Mouse (Mus musculus) midbrain, embryonic 12.5 days (tissue): ENCODE data around the gene Ddx39. TPM values are rescaled to one million over a fixed set of nuclear protein-coding genes. Genes with fewer than 3 reads are reported as not detected.

Experiments
- ATAC-seq: fragments of 200-750 bp; cut with Nextera tagmentation; 2 replicates; pipeline ENCODE4 v1.8.0; 2017; ENCODE audit warnings: low read depth, moderate TSS enrichment, moderate library complexity; ENCODE audit not compliant: low FRiP score
- H3K27ac ChIP-seq: fragments of 300-500 bp; sonication (generic); replicated peaks from 2 replicates; pipeline ENCODE4 v1.5.1; 2016; ENCODE audit warnings: mild to moderate bottlenecking
- H3K27me3 ChIP-seq: fragments of 300-500 bp; sonication (generic); 2 replicates; pipeline ENCODE4 v1.6.1; 2016; ENCODE audit warnings: mild to moderate bottlenecking
- H3K36me3 ChIP-seq: fragments of 300-500 bp; sonication (generic); 2 replicates; pipeline ENCODE4 v1.6.1; 2016
- H3K4me1 ChIP-seq: fragments of 300-500 bp; sonication (generic); 2 replicates; pipeline ENCODE4 v1.6.1; 2016
- H3K4me2 ChIP-seq: fragments of 300-500 bp; sonication (generic); replicated peaks from 2 replicates; pipeline ENCODE4 v1.6.1; 2016; ENCODE audit warnings: mild to moderate bottlenecking, moderate library complexity
- H3K4me3 ChIP-seq: fragments of 300-500 bp; sonication (generic); 2 replicates; pipeline ENCODE4 v1.5.1; 2016; ENCODE audit warnings: mild to moderate bottlenecking
- H3K9ac ChIP-seq: fragments of 300-500 bp; sonication (generic); replicated peaks from 2 replicates; pipeline ENCODE4 v1.6.1; 2016; ENCODE audit warnings: mild to moderate bottlenecking, moderate library complexity
- H3K9me3 ChIP-seq: fragments of 300-500 bp; sonication (generic); 2 replicates; pipeline ENCODE4 v1.6.1; 2016; ENCODE audit warnings: mild to moderate bottlenecking
- WGBS: fragments of 180-500 bp; shearing (Covaris S2); methylation state at CpG from one replicate; pipeline ENCODE4 v1.1.7; 2016; 5-methylcytosine and 5-hydroxymethylcytosine counted together
- polyA plus RNA-seq: library from polyadenylated mRNA; unstranded; fragments of >200 nt; fragmentation: Nextera tagmentation; extraction: Ambion mirVana; gene quantifications from 2 replicates; pipeline ENCODE4 v1.2.1, GENCODE M21; 2016

Ddx39 gene
- 184 and 186 TPM in 2 replicates for polyA plus RNA-seq

GRCm38 (mm10) chr8:83715031-83715690 is at the start of gene Ddx39:
TSS of gene Ddx39 (plus strand) at chr8:83715177.
- peak within 1 kb of the TSS; percentile 83 for H3K9ac ChIP-seq
- peak within 1 kb of the TSS; percentile 92 for H3K4me3 ChIP-seq
- H3K4me2 ChIP-seq = peak within 1 kb of the TSS; percentile 97
- no peaks in the 10 kb centered on the region for H3K9me3 ChIP-seq
- ATAC-seq = peak; percentile 100
- peaks cover 18% of the 10 kb centered on the region for H3K4me1 ChIP-seq
- WGBS = under 1% methylated on average over 61 of the region's 63 CpGs
- peak within 1 kb of the TSS; percentile 89 for H3K27ac ChIP-seq
- 0 out of 2 replicates have a peak, but pooled peaks cover 5% of the 10 kb centered on the region for H3K27me3 ChIP-seq
- H3K36me3 ChIP-seq = peaks cover 13% of the 10 kb centered on the region

DNA sequence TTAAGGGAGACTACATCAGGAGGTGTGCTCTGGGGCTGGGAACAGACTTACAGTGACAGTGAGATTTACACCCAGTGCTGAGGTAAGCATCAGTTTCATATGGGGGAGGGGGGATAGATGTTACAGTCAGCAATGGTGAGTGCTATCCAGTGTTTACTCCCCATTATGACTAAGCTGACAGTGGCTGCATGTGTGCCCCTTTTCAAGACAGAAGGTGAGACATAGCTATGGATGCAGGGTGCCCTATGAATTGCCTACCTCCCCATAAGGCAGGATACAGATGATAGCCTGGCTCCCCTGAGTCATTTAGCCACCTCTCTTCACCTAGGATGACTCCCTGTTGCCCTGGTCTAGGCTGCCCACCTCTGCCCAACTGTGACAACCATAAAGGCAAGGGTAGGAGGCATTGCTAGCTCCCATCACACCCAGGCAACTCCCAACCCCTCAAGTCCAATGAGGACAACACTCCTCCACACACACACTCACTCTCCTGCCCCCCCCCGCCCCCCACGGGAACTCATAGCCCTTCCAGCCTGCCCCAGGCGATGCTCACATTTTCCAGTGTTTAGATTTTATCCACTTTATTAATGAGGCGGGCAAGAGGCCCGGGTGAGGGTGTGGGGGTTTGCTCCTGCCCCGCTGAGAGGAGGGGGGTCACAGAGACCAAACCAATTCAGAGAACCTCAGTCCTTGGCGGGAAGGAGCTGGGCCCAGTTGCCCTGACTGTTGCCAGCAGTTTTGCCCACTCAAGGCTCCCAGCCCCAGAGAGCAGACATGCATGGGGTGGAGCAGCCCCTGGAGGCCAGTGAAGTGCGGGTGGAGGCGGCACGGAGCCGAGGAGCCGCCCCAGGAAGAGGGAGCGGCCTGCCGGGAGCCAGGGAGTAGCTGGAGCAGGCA is 48.8 kb upstream of the Ddx39 start, which contains the start of gene Ptger1:
Gene Ptger1, plus strand, starts transcription at position 710 of the 897 bp plus-strand sequence.
- Histone ChIP-seq H3K27ac (no peak within 1 kb of the TSS), H3K9me3 (no peaks in the 10 kb centered on the region), H3K36me3 (peaks cover 28% of the 10 kb centered on the region), H3K9ac (no peak within 1 kb of the TSS), H3K4me1 (peaks cover 36% of the 10 kb centered on the region), H3K4me2 (no peak within 1 kb of the TSS), H3K27me3 (peaks cover 18% of the 10 kb centered on the region), H3K4me3 (no peak within 1 kb of the TSS)
- ATAC-seq = no peak
- whole genome bisulfite sequencing = 44% methylated on average over 14 of the region's 14 CpGs

DNA sequence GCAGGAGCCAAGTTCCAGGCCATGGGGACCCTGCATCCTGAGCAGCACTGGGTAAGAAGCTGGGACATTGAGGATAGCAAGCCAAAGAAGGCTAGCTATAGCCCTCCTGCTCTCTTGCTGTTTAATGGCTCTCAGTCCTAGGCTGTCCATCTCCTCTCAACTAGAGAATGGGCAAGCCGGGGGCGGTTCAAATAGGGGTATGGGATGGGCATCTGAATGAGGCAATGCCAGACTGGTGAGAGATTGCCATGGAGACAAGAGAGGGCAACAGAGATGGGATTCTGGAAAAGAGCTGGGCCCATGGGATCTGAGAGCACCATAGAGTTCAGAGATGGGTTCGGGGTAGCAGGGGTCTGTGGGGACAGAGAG is 48.1 kb upstream of the Ddx39 start:
- no peak overlapping the region for H3K27ac ChIP-seq
- peaks cover 18% of the 10 kb centered on the region for H3K27me3 ChIP-seq
- WGBS = 91% methylated on average over 3 of the region's 3 CpGs
- no peak for ATAC-seq
- H3K4me2 ChIP-seq = no peak overlapping the region
- H3K36me3 ChIP-seq = peaks cover 34% of the 10 kb centered on the region
- no peaks in the 10 kb centered on the region for H3K9me3 ChIP-seq
- H3K9ac ChIP-seq = no peak overlapping the region
- no peak overlapping the region for H3K4me3 ChIP-seq
- H3K4me1 ChIP-seq = peaks cover 30% of the 10 kb centered on the region

DNA sequence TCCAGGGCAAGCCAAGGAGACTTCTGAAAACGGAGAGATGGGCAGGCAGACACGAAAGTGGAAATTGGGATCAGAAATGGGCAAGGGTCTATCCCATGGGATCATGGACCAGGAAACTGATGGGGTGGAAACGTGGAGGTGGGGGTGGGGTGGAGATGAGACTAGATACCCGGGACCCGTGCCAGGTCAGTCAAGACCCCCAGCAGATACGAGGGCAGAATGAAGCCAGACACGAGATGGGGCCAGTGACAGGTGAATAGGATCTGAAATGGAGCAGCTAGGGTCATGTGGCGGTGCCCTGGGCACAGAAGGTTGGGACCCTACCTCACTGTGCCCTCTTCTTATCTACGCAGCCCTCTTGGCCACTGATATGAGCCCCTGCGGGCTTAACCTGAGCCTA is 47.5 kb upstream of the Ddx39 start:
- Histone ChIP-seq H3K4me3 (no peak overlapping the region; the same call in 1 of the 2 replicates), H3K9ac (no peak overlapping the region), H3K9me3 (no peaks in the 10 kb centered on the region), H3K27me3 (peaks cover 18% of the 10 kb centered on the region), H3K36me3 (peaks cover 34% of the 10 kb centered on the region), H3K4me2 (peak overlapping the region; percentile 63), H3K27ac (no peak overlapping the region), H3K4me1 (peaks cover 23% of the 10 kb centered on the region)
- 83% methylated on average over 10 of the region's 10 CpGs for WGBS
- no peak for ATAC-seq

- ATAC-seq = peak; percentile 63
- Histone ChIP-seq H3K4me1 (peaks cover 21% of the 10 kb centered on the region), H3K4me2 (peak overlapping the region; percentile 63), H3K9me3 (no peaks in the 10 kb centered on the region), H3K36me3 (peaks cover 41% of the 10 kb centered on the region), H3K9ac (peak overlapping the region; percentile 43), H3K27me3 (peaks cover 18% of the 10 kb centered on the region), H3K4me3 (peak overlapping the region; percentile 39), H3K27ac (no peak overlapping the region)
- WGBS = 22% methylated on average over 80 of the region's 80 CpGs
Observed at GRCm38 (mm10) chr8:83668010-83668916, 46.7 kb upstream of the Ddx39 start.

GRCm38 (mm10) chr8:83669013-83669412 is 46.0 kb upstream of the Ddx39 start:
- peak; percentile 13 for ATAC-seq
- peaks cover 18% of the 10 kb centered on the region for H3K27me3 ChIP-seq
- H3K36me3 ChIP-seq = peaks cover 46% of the 10 kb centered on the region
- H3K27ac ChIP-seq = no peak overlapping the region
- H3K4me3 ChIP-seq = no peak overlapping the region
- no peak overlapping the region for H3K9ac ChIP-seq
- WGBS = 76% methylated on average over 16 of the region's 16 CpGs
- no peaks in the 10 kb centered on the region for H3K9me3 ChIP-seq
- peak overlapping the region; percentile 63; the same call in 1 of the 2 replicates for H3K4me2 ChIP-seq
- peaks cover 21% of the 10 kb centered on the region for H3K4me1 ChIP-seq

DNA sequence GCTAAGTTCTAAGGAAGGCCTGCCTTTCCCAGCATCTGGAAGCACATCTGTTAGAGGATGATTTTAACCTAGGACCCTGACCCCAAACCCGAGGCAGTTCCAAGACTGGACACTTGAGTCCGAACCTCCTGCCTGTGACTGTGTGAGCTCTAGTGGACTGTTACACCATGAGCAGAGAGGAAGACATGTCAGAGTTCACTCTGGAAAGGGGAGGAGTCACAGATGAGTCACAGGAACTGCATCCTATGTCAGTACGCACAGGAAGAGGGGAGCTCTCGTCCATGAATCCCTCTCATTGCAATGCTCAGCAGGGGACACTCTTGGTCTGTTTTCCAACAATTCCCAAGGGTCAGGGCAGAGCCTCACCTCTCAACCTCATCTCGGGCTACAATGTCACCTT is 42.0 kb upstream of the Ddx39 start:
- 63% methylated on average over 5 of the region's 5 CpGs for WGBS
- Histone ChIP-seq H3K4me1 (peaks cover 6% of the 10 kb centered on the region), H3K4me2 (no peak overlapping the region), H3K4me3 (no peak overlapping the region), H3K9ac (no peak overlapping the region), H3K27ac (no peak overlapping the region), H3K36me3 (peaks cover 60% of the 10 kb centered on the region), H3K27me3 (peaks cover 6% of the 10 kb centered on the region), H3K9me3 (no peaks in the 10 kb centered on the region)
- no peak for ATAC-seq

DNA sequence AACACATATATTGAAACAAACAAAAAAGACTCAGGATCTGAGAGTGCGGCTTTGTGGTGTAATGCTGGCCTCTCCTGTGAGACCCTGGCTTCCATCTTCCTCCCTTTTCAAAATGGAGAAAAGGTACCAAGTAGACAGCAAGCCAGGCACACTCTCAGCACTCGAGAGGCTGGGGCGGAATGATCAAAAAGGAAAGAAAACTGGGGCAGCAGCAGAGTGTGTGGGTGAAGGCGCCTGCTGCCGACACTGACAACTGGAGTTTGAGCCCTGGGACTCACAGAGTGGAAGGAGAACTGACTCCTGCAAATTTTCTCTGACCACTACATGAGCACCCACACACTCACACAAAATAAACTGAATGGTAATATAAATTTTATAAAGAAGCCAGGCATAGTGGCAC is 40.5 kb upstream of the Ddx39 start:
- Histone ChIP-seq H3K27me3 (no peaks in the 10 kb centered on the region), H3K9me3 (no peaks in the 10 kb centered on the region), H3K9ac (no peak overlapping the region), H3K4me1 (no peaks in the 10 kb centered on the region), H3K4me2 (no peak overlapping the region), H3K36me3 (peaks cover 74% of the 10 kb centered on the region), H3K4me3 (no peak overlapping the region), H3K27ac (no peak overlapping the region)
- 91% methylated on average over 5 of the region's 5 CpGs for WGBS
- ATAC-seq = no peak

DNA sequence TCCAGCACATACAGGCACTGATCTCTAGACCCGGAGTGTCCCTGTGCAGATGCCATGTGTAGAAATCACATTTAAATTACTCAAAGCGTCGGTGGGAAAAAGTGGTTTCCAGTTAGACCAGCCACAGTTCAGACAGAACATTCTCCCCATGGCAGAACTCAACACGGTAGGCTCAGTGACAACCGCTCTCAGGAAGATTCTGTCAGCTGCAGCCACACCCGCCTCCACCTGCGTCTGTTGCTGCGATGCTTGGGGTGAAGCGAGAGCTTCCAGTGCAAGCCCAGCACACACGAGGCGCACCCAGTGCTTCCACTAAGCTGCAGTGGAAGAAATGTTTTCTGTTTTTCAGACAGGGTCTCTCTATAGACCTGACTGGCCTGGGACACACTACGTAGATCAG is 35.1 kb upstream of the Ddx39 start:
- WGBS = 94% methylated on average over 12 of the region's 12 CpGs
- Histone ChIP-seq H3K9ac (no peak overlapping the region), H3K27ac (no peak overlapping the region), H3K9me3 (no peaks in the 10 kb centered on the region), H3K27me3 (no peaks in the 10 kb centered on the region), H3K36me3 (peaks cover 76% of the 10 kb centered on the region), H3K4me1 (no peaks in the 10 kb centered on the region), H3K4me3 (no peak overlapping the region), H3K4me2 (no peak overlapping the region)
- no peak for ATAC-seq

DNA sequence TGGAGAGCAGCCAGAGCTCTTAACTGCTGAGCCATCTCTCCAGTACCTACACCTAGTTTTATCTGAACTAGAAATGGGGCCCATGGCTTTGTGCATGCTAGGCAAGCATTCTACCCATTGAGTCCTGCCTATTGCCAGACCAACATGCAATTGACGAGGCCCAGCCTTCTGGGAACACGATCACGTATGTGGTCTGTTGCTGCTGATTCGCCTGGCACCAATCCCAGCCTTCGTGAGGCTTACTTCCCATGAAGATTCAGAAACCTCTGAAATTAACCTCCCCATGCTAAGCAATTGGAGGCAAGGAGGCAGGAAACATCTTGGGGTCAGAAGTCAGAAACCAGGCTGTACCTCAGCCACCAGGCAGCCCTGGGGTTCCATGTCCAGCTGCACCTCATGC is 34.4 kb upstream of the Ddx39 start:
- Histone ChIP-seq H3K36me3 (peaks cover 83% of the 10 kb centered on the region), H3K4me2 (no peak overlapping the region), H3K9me3 (no peaks in the 10 kb centered on the region), H3K27me3 (no peaks in the 10 kb centered on the region), H3K4me1 (no peaks in the 10 kb centered on the region), H3K4me3 (no peak overlapping the region), H3K27ac (no peak overlapping the region), H3K9ac (no peak overlapping the region)
- 87% methylated on average over 5 of the region's 5 CpGs for WGBS
- ATAC-seq = no peak

DNA sequence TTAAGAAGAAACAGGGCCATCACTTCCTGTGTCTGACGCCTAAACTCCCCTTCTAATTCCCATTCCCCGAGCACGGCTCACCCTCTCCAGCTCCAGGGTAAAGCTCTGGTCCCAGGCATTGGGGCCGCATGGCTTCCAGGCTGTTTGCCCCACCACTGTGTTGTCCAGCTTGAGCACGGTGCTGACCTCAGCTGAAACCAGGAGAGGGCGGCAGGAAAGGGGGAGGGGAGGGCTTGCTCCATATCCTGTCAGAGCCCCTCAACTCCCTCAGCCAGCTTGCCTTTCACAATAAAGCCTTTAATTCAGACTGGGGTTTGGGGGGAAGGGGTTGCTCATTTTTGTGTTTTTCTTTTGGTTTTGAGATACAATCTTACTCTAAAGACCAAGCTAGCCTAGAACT is 33.9 kb upstream of the Ddx39 start:
- no peaks in the 10 kb centered on the region for H3K27me3 ChIP-seq
- H3K4me3 ChIP-seq = no peak overlapping the region
- 39% methylated on average over 6 of the region's 6 CpGs for WGBS
- no peak overlapping the region for H3K27ac ChIP-seq
- H3K36me3 ChIP-seq = peaks cover 84% of the 10 kb centered on the region
- ATAC-seq = no peak
- H3K9ac ChIP-seq = no peak overlapping the region
- no peak overlapping the region for H3K4me2 ChIP-seq
- H3K9me3 ChIP-seq = no peaks in the 10 kb centered on the region
- no peaks in the 10 kb centered on the region for H3K4me1 ChIP-seq
